Mouse (Mus musculus): ENCODE measurements around the gene Ptprn2.
"Not testable (repeated sequence)": the region's sequence is repeated elsewhere in the genome, so short reads cannot be mapped to it uniquely, and the experiment has no call there.

Ptprn2 gene

GRCm38 (mm10) chr12:116513788-116514187, 28.3 kb downstream of the Ptprn2 start:
- not testable (repeated sequence) for DNase-seq (ENCODE audit: low read depth, low spot score)

GRCm38 (mm10) chr12:116515824-116516223, 30.3 kb downstream of the Ptprn2 start:
- no peak for DNase-seq (ENCODE audit: low read depth, low spot score)

GRCm38 (mm10) chr12:116528861-116529260, 43.3 kb downstream of the Ptprn2 start:
- DNase-seq (ENCODE audit: low read depth, low spot score): no peak

- no peak for DNase-seq (ENCODE audit: low read depth, low spot score)
Observed at GRCm38 (mm10) chr12:116533281-116533680, 47.8 kb downstream of the Ptprn2 start.

- no peak for DNase-seq (ENCODE audit: low read depth, low spot score)
Observed at GRCm38 (mm10) chr12:116539305-116539704, 53.8 kb downstream of the Ptprn2 start.

- no peak for DNase-seq (ENCODE audit: low read depth, low spot score)
Observed at GRCm38 (mm10) chr12:116540608-116541007, 55.1 kb downstream of the Ptprn2 start.

- no peak for DNase-seq (ENCODE audit: low read depth, low spot score)
Observed at GRCm38 (mm10) chr12:116550031-116550430, 64.5 kb downstream of the Ptprn2 start.

- DNase-seq (ENCODE audit: low read depth, low spot score): no peak
Observed at GRCm38 (mm10) chr12:116551516-116551915, 66.0 kb downstream of the Ptprn2 start.

GRCm38 (mm10) chr12:116552306-116552705, 66.8 kb downstream of the Ptprn2 start:
- DNase-seq (ENCODE audit: low read depth, low spot score): no peak

GRCm38 (mm10) chr12:116553361-116553760, 67.8 kb downstream of the Ptprn2 start:
- no peak for DNase-seq (ENCODE audit: low read depth, low spot score)

GRCm38 (mm10) chr12:116555964-116556363, 70.4 kb downstream of the Ptprn2 start:
- DNase-seq (ENCODE audit: low read depth, low spot score): no peak

- no peak for DNase-seq (ENCODE audit: low read depth, low spot score)
Observed at GRCm38 (mm10) chr12:116564441-116564840, 78.9 kb downstream of the Ptprn2 start.

- DNase-seq (ENCODE audit: low read depth, low spot score): no peak
Observed at GRCm38 (mm10) chr12:116566672-116567071, 81.2 kb downstream of the Ptprn2 start.

- no peak for DNase-seq (ENCODE audit: low read depth, low spot score)
Observed at GRCm38 (mm10) chr12:116567170-116567569, 81.7 kb downstream of the Ptprn2 start.

- no peak for DNase-seq (ENCODE audit: low read depth, low spot score)
Observed at GRCm38 (mm10) chr12:116569568-116569967, 84.0 kb downstream of the Ptprn2 start.

- DNase-seq (ENCODE audit: low read depth, low spot score): no peak
Observed at GRCm38 (mm10) chr12:116574102-116574501, 88.6 kb downstream of the Ptprn2 start.

GRCm38 (mm10) chr12:116574720-116575119, 89.2 kb downstream of the Ptprn2 start:
- DNase-seq (ENCODE audit: low read depth, low spot score): no peak

GRCm38 (mm10) chr12:116577917-116578316, 92.4 kb downstream of the Ptprn2 start:
- not testable (repeated sequence) for DNase-seq (ENCODE audit: low read depth, low spot score)

- DNase-seq (ENCODE audit: low read depth, low spot score): no peak
Observed at GRCm38 (mm10) chr12:116580827-116581544, 95.5 kb downstream of the Ptprn2 start.

GRCm38 (mm10) chr12:116581864-116582263, 96.3 kb downstream of the Ptprn2 start:
- no peak for DNase-seq (ENCODE audit: low read depth, low spot score)

- DNase-seq (ENCODE audit: low read depth, low spot score): no peak
Observed at GRCm38 (mm10) chr12:116582829-116583228, 97.3 kb downstream of the Ptprn2 start.

- peak; percentile 32 for DNase-seq (ENCODE audit: low read depth, low spot score)
Observed at GRCm38 (mm10) chr12:116585001-116585400, 99.5 kb downstream of the Ptprn2 start.

GRCm38 (mm10) chr12:116586167-116586566, 100.6 kb downstream of the Ptprn2 start:
- DNase-seq (ENCODE audit: low read depth, low spot score): no peak

- DNase-seq (ENCODE audit: low read depth, low spot score): no peak
Observed at GRCm38 (mm10) chr12:116587548-116587947, 102.0 kb downstream of the Ptprn2 start.

All from CD4-positive helper T cell, adult 2 months (primary cell).